Mouse (Mus musculus) thymus, adult 2 months (tissue): ENCODE results near the gene Prokr1. TPM values are rescaled to one million over a fixed set of nuclear protein-coding genes. Genes with fewer than 3 reads are reported as not detected.
"Not testable (repeated sequence)": the region's sequence is repeated elsewhere in the genome, so short reads cannot be mapped to it uniquely, and the experiment has no call there.

Experiments
- DNase-seq: peaks from one replicate; pipeline ENCODE4 v3.0.0; 2021
- H3K27ac ChIP-seq: fragments of 200-500 bp; 2 replicates; pipeline ENCODE4 v1.5.1; 2012; ENCODE audit warnings: low read length, control low read depth; ENCODE audit not compliant: control insufficient read depth, insufficient read depth
- H3K27me3 ChIP-seq: fragments of 200-500 bp; 2 replicates; pipeline ENCODE4 v1.6.1; 2012; ENCODE audit warnings: mild to moderate bottlenecking, low read length, moderate library complexity, mixed read lengths; ENCODE audit not compliant: control insufficient read depth, insufficient read depth
- H3K36me3 ChIP-seq: fragments of 200-500 bp; 2 replicates; pipeline ENCODE4 v1.6.1; 2012; ENCODE audit warnings: mild to moderate bottlenecking, low read length, moderate library complexity; ENCODE audit not compliant: control insufficient read depth, insufficient read depth
- H3K4me1 ChIP-seq: fragments of 200-500 bp; replicated peaks from 2 replicates; pipeline ENCODE4 v1.6.1; 2012; ENCODE audit warnings: low read length; ENCODE audit not compliant: control insufficient read depth, insufficient read depth
- H3K4me3 ChIP-seq: fragments of 200-500 bp; 2 replicates; pipeline ENCODE4 v1.5.1; 2012; ENCODE audit warnings: mild to moderate bottlenecking, low read length, control low read depth, moderate library complexity; ENCODE audit not compliant: control insufficient read depth, insufficient read depth
- CTCF ChIP-seq: fragments of 200-500 bp; IDR thresholded peaks from 2 replicates; pipeline ENCODE4 v1.5.1; 2012; ENCODE audit warnings: mild to moderate bottlenecking, control low read depth, low read length, moderate library complexity, borderline replicate concordance; ENCODE audit not compliant: control insufficient read depth, poor library complexity, insufficient read depth; ENCODE audit errors: extremely low read depth
- POLR2A ChIP-seq: fragments of 200-500 bp; IDR thresholded peaks from 2 replicates; pipeline ENCODE4 v1.6.1; 2012; ENCODE audit warnings: mild to moderate bottlenecking, low read length, control low read depth, moderate library complexity; ENCODE audit not compliant: control insufficient read depth, poor library complexity, insufficient read depth; ENCODE audit errors: extremely low read depth
- WGBS: fragments of 180-500 bp; shearing (Covaris S2); methylation state at CpG from one replicate; pipeline ENCODE4 v1.1.7; 2018; 5-methylcytosine and 5-hydroxymethylcytosine counted together
- polyA plus RNA-seq: library from polyadenylated mRNA; depleted of rRNA; stranded (reverse); fragments of >200 nt; gene quantifications from 2 replicates; pipeline ENCODE4 v1.2.3, GENCODE M21; 2012

Prokr1 gene
- polyA plus RNA-seq, 1 experiment, result 0.26 TPM

DNA sequence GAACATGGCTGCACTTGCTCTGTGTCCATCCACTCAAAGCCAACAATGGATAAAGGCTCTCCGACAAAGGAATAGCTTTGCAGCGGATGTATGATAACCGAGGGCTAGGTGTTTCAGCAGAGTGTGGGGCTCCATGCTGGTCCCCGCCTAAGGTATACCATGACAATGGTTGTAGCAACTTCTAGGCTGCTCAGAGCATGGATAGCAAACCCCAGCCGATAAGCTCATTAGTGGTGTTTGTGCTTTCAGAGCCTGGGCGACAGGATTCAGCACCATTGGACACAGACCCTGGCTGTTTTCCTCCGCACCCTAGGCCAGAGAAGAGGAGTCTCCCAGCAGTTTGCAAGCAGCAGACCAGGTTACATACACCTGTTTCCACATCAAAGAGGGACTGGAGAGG, 6.6 kb downstream of the Prokr1 start:
- peaks cover 4% of the 10 kb centered on the region for H3K4me1 ChIP-seq

GRCm38 (mm10) chr6:87583183-87583611, 7.3 kb downstream of the Prokr1 start:
- Histone ChIP-seq H3K27me3 (no peaks in the 10 kb centered on the region), H3K4me1 (peaks cover 4% of the 10 kb centered on the region)

More for the DNA sequence above, 6.6 kb downstream of the Prokr1 start:
- no peaks in the 10 kb centered on the region for H3K36me3 ChIP-seq
- no peak overlapping the region for H3K27ac ChIP-seq
- H3K4me3 ChIP-seq, result no peak overlapping the region
- H3K27me3 ChIP-seq, result no peaks in the 10 kb centered on the region
- TF ChIP-seq CTCF (no peak), POLR2A (no peak)
- 97% methylated on average over 7 of the region's 7 CpGs for WGBS
- DNase-seq, result no peak

DNA sequence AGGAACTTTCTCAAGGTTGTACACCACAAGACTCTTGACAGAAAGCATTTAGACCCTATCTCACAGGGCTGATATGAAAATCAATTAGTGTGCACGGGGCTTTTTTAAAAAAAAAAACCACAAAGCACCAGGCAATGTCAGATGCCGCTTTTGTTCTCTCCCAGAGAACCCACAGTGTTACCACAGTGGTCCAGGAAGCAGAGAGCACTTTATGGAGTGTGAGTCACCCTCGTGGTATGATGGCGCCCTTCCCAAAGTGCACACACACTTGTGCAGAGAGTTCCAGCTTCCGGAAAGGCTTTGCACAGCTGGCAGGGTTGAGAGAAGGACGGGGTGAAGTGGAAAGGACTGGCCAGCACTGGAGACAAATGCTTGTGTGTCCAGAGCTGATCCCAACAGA, 8.1 kb downstream of the Prokr1 start:
- H3K27me3 ChIP-seq, result no peaks in the 10 kb centered on the region
- peaks cover 4% of the 10 kb centered on the region for H3K4me1 ChIP-seq
- no peak overlapping the region for H3K4me3 ChIP-seq
- WGBS, result 5% methylated on average over 6 of the region's 6 CpGs
- no peaks in the 10 kb centered on the region for H3K36me3 ChIP-seq
- H3K27ac ChIP-seq, result no peak overlapping the region
- TF ChIP-seq CTCF (no peak), POLR2A (no peak)
- no peak for DNase-seq

More at GRCm38 (mm10) chr6:87583183-87583611, 7.3 kb downstream of the Prokr1 start:
- DNase-seq, result no peak
- Histone ChIP-seq H3K27ac (no peak overlapping the region), H3K4me3 (no peak overlapping the region), H3K36me3 (no peaks in the 10 kb centered on the region)
- TF ChIP-seq CTCF, result no peak
- TF ChIP-seq POLR2A, result no peak
- WGBS, result 95% methylated on average over 1 of the region's 1 CpGs

DNA sequence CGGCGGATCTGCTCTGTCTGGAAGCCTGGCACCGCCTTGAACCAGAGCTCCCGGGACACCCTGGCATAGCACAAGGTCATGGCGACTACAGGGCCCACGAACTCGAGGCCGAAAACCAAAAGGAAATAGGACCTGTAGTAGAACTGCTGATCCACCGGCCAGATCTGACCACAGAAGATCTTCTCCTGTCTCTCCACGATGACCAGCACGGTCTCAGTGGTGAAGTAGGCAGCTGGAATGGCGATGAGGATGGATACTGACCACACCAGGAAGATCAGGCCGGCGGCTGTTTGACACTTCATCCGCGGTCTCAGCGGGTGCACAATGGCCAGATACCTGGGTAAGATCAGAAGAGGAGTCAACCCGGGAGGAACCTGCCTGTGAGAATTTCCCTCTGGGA, 9.0 kb downstream of the Prokr1 start:
- H3K36me3 ChIP-seq, result no peaks in the 10 kb centered on the region
- no peak for DNase-seq

GRCm38 (mm10) chr6:87581071-87581470, 9.5 kb downstream of the Prokr1 start:
- TF ChIP-seq CTCF, result no peak
- WGBS, result 95% methylated on average over 15 of the region's 15 CpGs
- Histone ChIP-seq H3K27ac (no peak overlapping the region), H3K36me3 (no peaks in the 10 kb centered on the region), H3K27me3 (no peaks in the 10 kb centered on the region), H3K4me3 (no peak overlapping the region), H3K4me1 (peaks cover 4% of the 10 kb centered on the region)
- DNase-seq, result no peak

More for the DNA sequence above, 9.0 kb downstream of the Prokr1 start:
- TF ChIP-seq CTCF, result no peak
- TF ChIP-seq POLR2A, result no peak
- peaks cover 4% of the 10 kb centered on the region for H3K4me1 ChIP-seq
- H3K27me3 ChIP-seq, result no peaks in the 10 kb centered on the region
- 86% methylated on average over 18 of the region's 18 CpGs for WGBS
- no peak overlapping the region for H3K4me3 ChIP-seq
- H3K27ac ChIP-seq, result no peak overlapping the region

DNA sequence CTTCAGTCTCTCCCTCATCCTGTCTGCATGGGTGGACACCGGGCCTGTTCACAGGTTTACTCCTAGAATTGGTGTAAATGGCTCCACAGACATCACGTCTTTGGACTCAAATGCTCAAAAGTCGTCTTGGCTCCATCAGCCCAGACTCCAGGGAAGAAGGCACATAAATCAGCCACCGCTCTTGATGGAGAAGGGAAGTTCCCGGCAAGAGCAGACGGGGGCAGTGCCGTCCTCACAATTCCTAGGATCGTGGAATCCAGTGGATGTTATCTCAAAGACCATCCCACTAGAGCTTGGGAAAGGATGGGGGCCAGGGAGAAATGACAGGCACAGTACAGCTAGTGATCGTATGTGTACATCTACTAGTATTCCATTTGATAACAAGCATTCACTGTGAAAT, 12.3 kb downstream of the Prokr1 start:
- WGBS, result 89% methylated on average over 9 of the region's 9 CpGs

DNA sequence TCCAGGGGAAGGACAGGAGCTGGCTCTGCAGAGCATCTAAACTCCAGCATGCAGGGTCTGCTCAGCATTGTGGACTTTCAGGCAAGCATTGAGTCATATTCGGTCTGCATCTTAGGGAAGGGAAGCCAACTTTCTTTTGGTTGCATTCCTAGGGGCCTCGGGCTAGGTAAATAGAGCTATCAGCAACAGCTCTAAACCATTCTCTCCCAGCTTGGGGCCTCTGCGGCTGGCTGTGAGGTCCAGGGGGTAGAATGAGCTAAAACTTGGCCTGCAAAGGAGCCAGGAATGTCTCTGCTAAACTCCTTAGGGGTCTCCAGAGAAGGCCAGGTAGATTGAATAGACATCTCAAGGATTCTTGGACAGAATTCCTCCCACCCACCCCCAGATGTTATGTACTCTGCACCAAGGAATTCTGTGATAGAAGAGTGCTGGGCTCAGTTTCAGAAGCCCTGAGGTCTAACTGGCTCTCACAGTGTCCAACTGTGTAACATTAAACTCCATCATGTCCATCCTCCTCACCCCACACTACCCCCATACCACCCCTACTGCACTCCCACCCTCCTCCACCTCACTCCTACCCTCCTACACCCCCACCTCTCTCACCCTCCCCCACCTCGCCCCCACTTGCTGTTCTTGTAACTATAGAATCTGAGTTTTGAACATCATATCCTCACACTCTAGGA, 13.8 kb downstream of the Prokr1 start:
- WGBS, result 87% methylated on average over 4 of the region's 4 CpGs
- Histone ChIP-seq H3K27me3 (no peaks in the 10 kb centered on the region), H3K4me1 (no peaks in the 10 kb centered on the region), H3K36me3 (no peaks in the 10 kb centered on the region), H3K4me3 (no peak overlapping the region), H3K27ac (no peak overlapping the region)
- no peak for DNase-seq
- TF ChIP-seq CTCF (no peak), POLR2A (no peak)

More for the DNA sequence above, 12.3 kb downstream of the Prokr1 start:
- Histone ChIP-seq H3K36me3 (no peaks in the 10 kb centered on the region), H3K27me3 (no peaks in the 10 kb centered on the region), H3K27ac (no peak overlapping the region), H3K4me1 (peaks cover 4% of the 10 kb centered on the region), H3K4me3 (no peak overlapping the region)
- DNase-seq, result no peak
- no peak for TF ChIP-seq POLR2A
- TF ChIP-seq CTCF, result no peak

GRCm38 (mm10) chr6:87571863-87572262, 18.7 kb downstream of the Prokr1 start:
- DNase-seq, H3K27ac ChIP-seq, H3K4me3 ChIP-seq, H3K4me1 ChIP-seq, H3K36me3 ChIP-seq, H3K27me3 ChIP-seq: not testable (repeated sequence)
